Mouse (Mus musculus): ENCODE measurements around the gene Hist1h2bf. TPM values are rescaled to one million over a fixed set of nuclear protein-coding genes. Genes with fewer than 3 reads are reported as not detected.

The Hist1h2bf gene
- total and polyA plus RNA-seq, 3 experiments, result 2.2 to 1,093 TPM; not detected in 1

DNA sequence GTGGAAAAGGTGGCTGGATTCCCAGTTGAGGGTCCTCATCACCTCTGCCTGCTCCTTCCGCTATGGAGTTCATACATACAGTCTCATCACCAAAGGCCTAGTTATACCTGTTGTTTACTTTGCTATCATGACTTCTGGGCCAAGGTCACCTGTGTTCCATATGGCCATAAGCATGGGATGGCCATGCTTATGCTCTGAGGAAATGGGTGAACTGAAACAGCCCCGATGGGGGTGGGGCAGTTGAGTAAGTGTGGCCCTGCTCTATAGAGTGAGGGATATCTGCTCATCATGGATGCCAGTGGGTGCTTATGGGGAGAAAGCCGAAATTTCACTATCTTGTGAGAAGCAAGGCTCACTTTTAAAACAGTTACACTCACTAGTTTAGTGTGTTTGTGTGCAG lies 31.1 kb upstream of the Hist1h2bf start:
- Histone ChIP-seq H3K36me3 (ENCODE audit: control insufficient read depth in 1 of 2, insufficient read depth in 2 of 2, low read length in 2 of 2) (peaks cover 0 to 12% of the 10 kb centered on the region in 2 experiments; a peak in 2 of 4 replicates), H3K9ac (ENCODE audit: control insufficient read depth, low read depth, low read length, poor library complexity, severe bottlenecking) (no peak overlapping the region), H3K4me3 (ENCODE audit: control insufficient read depth in 1 of 2, insufficient read depth in 1 of 2, low read depth in 2 of 2, low read length in 2 of 2) (no peak overlapping the region), H3K4me1 (ENCODE audit: control insufficient read depth in 1 of 2, insufficient read depth in 2 of 2, low read length in 2 of 2) (peaks cover 0 to 8% of the 10 kb centered on the region in 2 experiments; a peak in 2 of 4 replicates), H3K79me2 (ENCODE audit: control insufficient read depth, insufficient read depth, low read length, poor library complexity) (no peaks in the 10 kb centered on the region), H3K27me3 (ENCODE audit: control insufficient read depth in 1 of 2, insufficient read depth in 2 of 2, low read length in 2 of 2) (no peaks in the 10 kb centered on the region), H3K9me3 (replicated peaks; ENCODE audit: insufficient read depth, low read length) (no peaks in the 10 kb centered on the region), H3K27ac (ENCODE audit: control insufficient read depth, low read depth, low read length) (no peak overlapping the region)
- no peak for DNase-seq (ENCODE audit: low read depth, low spot score)
- TF ChIP-seq POLR2AphosphoS5 (IDR thresholded peaks at IDR 0.05; ENCODE audit: borderline replicate concordance, low read depth, low read length) (no peak), MYC (IDR thresholded peaks at IDR 0.05; ENCODE audit: low read depth, low read length) (no peak), USF2 (IDR thresholded peaks at IDR 0.05; ENCODE audit: borderline replicate concordance in 1 of 2, insufficient read depth in 1 of 2, low read depth in 1 of 2, low read length in 2 of 2) (no peak), ZMIZ1 (IDR thresholded peaks at IDR 0.05; ENCODE audit: low read depth, low read length) (no peak)

DNA sequence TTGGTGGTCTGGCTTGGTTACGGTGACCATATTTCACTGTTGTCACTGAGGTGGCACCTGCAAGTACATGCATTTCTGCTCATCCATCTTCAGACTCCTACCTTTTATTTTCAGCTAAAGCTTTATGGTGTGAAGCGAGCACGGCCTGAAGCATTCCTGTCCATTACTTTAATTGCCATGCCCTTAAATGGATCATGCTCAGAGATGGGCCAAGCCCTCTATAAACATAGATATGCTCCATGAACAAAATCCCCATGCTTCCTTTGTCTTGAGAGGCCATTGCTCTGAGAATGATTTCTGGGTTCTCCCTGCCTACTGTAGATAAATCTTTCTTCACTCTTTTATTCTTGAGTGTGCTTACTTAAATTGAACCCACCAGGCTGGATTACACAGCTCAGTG lies 30.5 kb upstream of the Hist1h2bf start:
- Histone ChIP-seq H3K4me3 (ENCODE audit: control insufficient read depth in 1 of 2, insufficient read depth in 1 of 2, low read depth in 2 of 2, low read length in 2 of 2) (no peak overlapping the region), H3K9me3 (replicated peaks; ENCODE audit: insufficient read depth, low read length) (no peaks in the 10 kb centered on the region), H3K36me3 (ENCODE audit: control insufficient read depth in 1 of 2, insufficient read depth in 2 of 2, low read length in 2 of 2) (peaks cover 0 to 8% of the 10 kb centered on the region in 2 experiments; a peak in 2 of 4 replicates), H3K79me2 (ENCODE audit: control insufficient read depth, insufficient read depth, low read length, poor library complexity) (no peaks in the 10 kb centered on the region), H3K4me1 (ENCODE audit: control insufficient read depth in 1 of 2, insufficient read depth in 2 of 2, low read length in 2 of 2) (peaks cover 0 to 4% of the 10 kb centered on the region in 2 experiments; a peak in 2 of 4 replicates), H3K27ac (ENCODE audit: control insufficient read depth, low read depth, low read length) (no peak overlapping the region), H3K9ac (ENCODE audit: control insufficient read depth, low read depth, low read length, poor library complexity, severe bottlenecking) (no peak overlapping the region), H3K27me3 (ENCODE audit: control insufficient read depth in 1 of 2, insufficient read depth in 2 of 2, low read length in 2 of 2) (no peaks in the 10 kb centered on the region)
- TF ChIP-seq GABPA (IDR thresholded peaks at IDR 0.05; ENCODE audit: low read depth, low read length) (no peak), ETS1 (IDR thresholded peaks at IDR 0.05; ENCODE audit: low read depth, low read length) (no peak)
- no peak for DNase-seq (ENCODE audit: low read depth, low spot score)

DNA sequence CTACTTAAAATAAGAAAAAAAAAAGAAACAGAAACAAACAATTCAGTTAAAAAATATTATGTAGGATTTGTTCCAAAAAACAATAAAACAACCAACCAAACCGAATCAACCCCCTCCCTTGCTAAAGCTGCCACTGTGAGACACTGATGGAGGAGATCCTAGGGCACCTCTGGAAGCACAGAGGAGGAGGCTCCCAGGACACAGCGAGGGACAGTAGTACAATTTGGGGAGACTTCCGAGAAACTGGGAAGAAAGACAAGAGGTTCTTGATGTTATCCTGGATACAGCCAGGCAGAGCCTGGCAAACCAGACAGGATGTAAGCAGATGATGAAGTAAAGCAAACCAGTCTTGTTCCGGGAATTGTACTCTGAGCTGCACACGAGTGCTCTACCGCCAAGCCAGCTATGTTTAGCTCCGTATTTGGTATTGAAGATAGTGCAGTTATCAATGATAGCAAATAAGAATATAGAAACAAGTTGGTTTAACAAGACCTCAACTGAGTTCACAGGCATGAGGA lies 29.2 kb upstream of the Hist1h2bf start:
- Histone ChIP-seq H3K9ac (ENCODE audit: control insufficient read depth, low read depth, low read length, poor library complexity, severe bottlenecking) (no peak overlapping the region), H3K27ac (ENCODE audit: control insufficient read depth, low read depth, low read length) (no peak overlapping the region), H3K79me2 (ENCODE audit: control insufficient read depth, insufficient read depth, low read length, poor library complexity) (no peaks in the 10 kb centered on the region), H3K9me3 (replicated peaks; ENCODE audit: insufficient read depth, low read length) (no peaks in the 10 kb centered on the region), H3K4me3 (ENCODE audit: control insufficient read depth in 1 of 2, insufficient read depth in 1 of 2, low read depth in 2 of 2, low read length in 2 of 2) (no peak overlapping the region), H3K36me3 (ENCODE audit: control insufficient read depth in 1 of 2, insufficient read depth in 2 of 2, low read length in 2 of 2) (no peaks in the 10 kb centered on the region), H3K27me3 (ENCODE audit: control insufficient read depth in 1 of 2, insufficient read depth in 2 of 2, low read length in 2 of 2) (no peaks in the 10 kb centered on the region), H3K4me1 (ENCODE audit: control insufficient read depth in 1 of 2, insufficient read depth in 2 of 2, low read length in 2 of 2) (no peaks in the 10 kb centered on the region)
- TF ChIP-seq POLR2AphosphoS2 (IDR thresholded peaks at IDR 0.05; ENCODE audit: low read length) (no peak), SMC3 (IDR thresholded peaks at IDR 0.05; ENCODE audit: low read depth, low read length) (no peak), NRF1 (IDR thresholded peaks at IDR 0.05; ENCODE audit: insufficient read depth, low read depth, low read length, poor library complexity, severe bottlenecking) (no peak), ZMIZ1 (IDR thresholded peaks at IDR 0.05; ENCODE audit: low read depth, low read length) (no peak), SIN3A (IDR thresholded peaks at IDR 0.05; ENCODE audit: low read length) (no peak), UBTF (IDR thresholded peaks at IDR 0.05; ENCODE audit: borderline replicate concordance, insufficient read depth, low read depth, low read length) (no peak), ETS1 (IDR thresholded peaks at IDR 0.05; ENCODE audit: low read depth, low read length) (no peak), ELF1 (IDR thresholded peaks at IDR 0.05; ENCODE audit: low read depth, low read length) (no peak), MYB (IDR thresholded peaks at IDR 0.05; ENCODE audit: low read depth, low read length) (no peak), MXI1 (IDR thresholded peaks at IDR 0.05; ENCODE audit: low read depth, low read length) (no peak), TBP (IDR thresholded peaks at IDR 0.05; ENCODE audit: low read depth, low read length) (no peak), POLR2AphosphoS5 (IDR thresholded peaks at IDR 0.05; ENCODE audit: borderline replicate concordance, low read depth, low read length) (no peak), MEF2A (IDR thresholded peaks at IDR 0.05; ENCODE audit: extremely low read depth, insufficient replicate concordance, low read depth, low read length, poor library complexity, severe bottlenecking) (no peak), RCOR1 (IDR thresholded peaks at IDR 0.05; ENCODE audit: low read depth, low read length) (no peak)
- DNase-seq (ENCODE audit: low read depth, low spot score), result no peak

Data from MEL (cell line).